Mouse (Mus musculus): Measurements from ENCODE around the gene Sin3b.

DNA sequence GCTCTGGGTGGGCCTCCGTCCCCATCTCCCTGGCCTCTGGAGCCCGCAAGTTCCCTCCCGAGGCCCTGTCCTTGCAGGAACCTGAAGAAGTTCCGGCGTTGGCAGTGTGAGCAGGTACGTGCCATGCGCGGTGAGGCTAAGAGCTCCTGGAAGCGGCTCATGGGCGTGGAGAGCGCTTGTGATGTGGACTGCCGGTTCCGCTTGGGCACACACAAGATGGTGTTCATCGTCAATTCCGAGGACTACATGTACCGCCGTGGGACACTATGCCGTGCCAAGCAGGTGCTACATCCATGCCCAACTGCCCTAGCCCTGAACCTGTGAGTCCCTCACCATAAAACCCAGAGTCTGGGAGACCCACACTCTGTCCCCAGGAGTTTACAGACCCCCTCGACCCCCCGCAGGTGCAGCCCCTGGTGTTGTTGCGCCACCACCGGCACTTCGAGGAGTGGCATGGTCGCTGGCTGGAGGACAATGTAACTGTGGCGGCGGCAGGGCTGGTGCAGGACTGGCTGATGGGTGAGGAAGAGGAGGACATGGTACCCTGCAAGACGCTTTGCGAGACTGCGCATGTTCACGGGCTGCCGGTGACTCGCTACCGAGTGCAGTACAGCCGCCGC, 33.8 kb downstream of the Sin3b start:
- no peak for TF ChIP-seq CTCF (IDR thresholded peaks at IDR 0.05; ENCODE audit: low read depth)
- no peak for TF ChIP-seq EP300 (optimal IDR thresholded peaks at IDR 0.05)

Measured in stomach, postnatal 0 days (tissue).